8 mouse cellular contexts compared by ENCODE assay signal in the genomic region with DNA sequence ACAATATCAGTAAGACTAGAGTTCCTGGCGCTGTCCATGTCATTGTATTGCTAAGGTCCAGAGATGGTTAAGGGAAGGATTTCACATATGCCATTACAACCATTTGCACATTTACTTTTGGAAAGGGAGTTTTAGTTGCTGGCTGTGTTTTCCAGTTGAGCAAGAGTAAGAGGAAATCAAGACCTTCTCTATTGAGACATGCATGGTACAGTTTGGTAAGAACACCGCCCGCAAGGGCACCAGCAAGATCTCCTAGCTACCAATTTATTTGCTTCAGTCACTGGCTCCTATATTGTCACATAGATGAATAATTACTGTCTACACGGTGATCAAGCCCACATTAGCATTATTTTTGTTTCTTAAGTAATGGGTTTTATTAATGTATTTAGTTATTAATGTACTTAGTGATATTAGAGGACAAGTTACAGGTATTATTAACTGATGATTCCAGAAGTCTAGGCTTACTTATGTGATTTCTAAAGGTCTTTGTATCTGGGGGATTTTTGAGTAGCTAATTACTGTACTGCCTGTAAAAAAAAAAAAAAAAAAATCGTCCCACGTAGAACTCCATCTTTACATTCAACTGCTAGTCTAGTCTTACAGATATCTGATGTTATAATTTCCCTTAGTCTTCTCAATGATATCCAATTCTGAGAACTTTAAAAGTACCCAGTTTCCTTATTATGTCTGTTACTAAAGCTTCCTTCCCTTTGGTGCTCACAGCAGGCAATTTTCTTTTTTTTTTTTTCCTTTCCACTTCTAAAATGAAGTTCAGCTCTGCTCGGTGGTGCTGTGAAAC. TPM values are rescaled to one million over a fixed set of nuclear protein-coding genes. Genes with fewer than 3 reads are reported as not detected.
DNase-seq lines count a peak whose midpoint lies in the region; ATAC-seq lines count a peak whose summit lies in the region.

No protein-coding gene starts in this region.

- H3K4me1 ChIP-seq in kidney, embryonic 16.5 days (ENCODE audit: insufficient read depth, low read length), result no peaks in the 10 kb centered on the region
- no peaks in the 10 kb centered on the region for H3K4me1 ChIP-seq in embryonic facial prominence, embryonic 11.5 days (ENCODE audit: control insufficient read depth, insufficient read depth, low read length)
- H3K4me1 ChIP-seq in limb, embryonic 10.5 days, result peaks cover 10% of the 10 kb centered on the region; the same call in 1 of the 2 replicates

- peak overlapping the region; percentile 68 for H3K4me2 ChIP-seq in kidney, embryonic 16.5 days (replicated peaks; ENCODE audit: low read depth, low read length)
- peak overlapping the region; percentile 93 for H3K4me2 ChIP-seq in embryonic facial prominence, embryonic 11.5 days (ENCODE audit: low read depth, low read length)

- peaks cover 7% of the 10 kb centered on the region; the same call in 1 of the 2 replicates for H3K27me3 ChIP-seq in kidney, embryonic 16.5 days (ENCODE audit: insufficient read depth, low read length)
- no peaks in the 10 kb centered on the region; the same call in 1 of the 2 replicates for H3K27me3 ChIP-seq in embryonic facial prominence, embryonic 11.5 days (ENCODE audit: control insufficient read depth, insufficient read depth, low read length)
- H3K27me3 ChIP-seq in limb, embryonic 10.5 days (ENCODE audit: low read depth, poor library complexity, severe bottlenecking), result peaks cover 34% of the 10 kb centered on the region

- WGBS in kidney, embryonic 16.5 days, result 41% methylated on average over 7 of the region's 7 CpGs
- 46% methylated on average over 7 of the region's 7 CpGs for WGBS in embryonic facial prominence, embryonic 11.5 days
- WGBS in limb, embryonic 10.5 days, result 40% methylated on average over 7 of the region's 7 CpGs

- no peak for ATAC-seq in kidney, embryonic 16.5 days (ENCODE audit: low FRiP score, low TSS enrichment)
- no peak for ATAC-seq in embryonic facial prominence, embryonic 11.5 days (replicated peaks; ENCODE audit: insufficient number of reproducible peaks, low FRiP score, low TSS enrichment, low read depth)
- peak; percentile 47 for ATAC-seq in monocyte, adult 5-6 weeks (replicated peaks; ENCODE audit: insufficient number of reproducible peaks, low FRiP score, low TSS enrichment, poor library complexity, severe bottlenecking)

- H3K36me3 ChIP-seq in kidney, embryonic 16.5 days (ENCODE audit: insufficient read depth, low read length), result no peaks in the 10 kb centered on the region
- no peaks in the 10 kb centered on the region for H3K36me3 ChIP-seq in embryonic facial prominence, embryonic 11.5 days (replicated peaks; ENCODE audit: control insufficient read depth, insufficient read depth, low read depth, low read length)
- H3K36me3 ChIP-seq in limb, embryonic 10.5 days, result no peaks in the 10 kb centered on the region

- no peak for DNase-seq in kidney, postnatal 4 days
- DNase-seq in embryonic facial prominence, embryonic 11.5 days (ENCODE audit: low spot score), result no peak
- DNase-seq in limb, embryonic 10.5 days (ENCODE audit: low spot score), result no peak
- DNase-seq in spleen, adult 18-20 months, result no peak
- no peak for DNase-seq in gastrocnemius, postnatal 4 days (ENCODE audit: low spot score in 2 of 2)
- no peak for DNase-seq in urinary bladder, postnatal 14 days (ENCODE audit: low spot score)

- no peak overlapping the region for H3K27ac ChIP-seq in kidney, embryonic 16.5 days (ENCODE audit: low read length)
- no peak overlapping the region for H3K27ac ChIP-seq in embryonic facial prominence, embryonic 11.5 days (replicated peaks; ENCODE audit: low read depth, low read length)
- H3K27ac ChIP-seq in limb, embryonic 10.5 days, result no peak overlapping the region

- no peaks in the 10 kb centered on the region for H3K9me3 ChIP-seq in kidney, embryonic 16.5 days (ENCODE audit: low read length)
- no peaks in the 10 kb centered on the region for H3K9me3 ChIP-seq in embryonic facial prominence, embryonic 11.5 days (replicated peaks; ENCODE audit: control insufficient read depth, low read length)
- H3K9me3 ChIP-seq in limb, embryonic 10.5 days (replicated peaks), result no peaks in the 10 kb centered on the region

- peak overlapping the region; percentile 75 for H3K9ac ChIP-seq in kidney, embryonic 16.5 days (replicated peaks; ENCODE audit: low read length)
- peak overlapping the region; percentile 60; the same call in 1 of the 2 replicates for H3K9ac ChIP-seq in embryonic facial prominence, embryonic 11.5 days (replicated peaks; ENCODE audit: low read length)

- H3K4me3 ChIP-seq in kidney, embryonic 16.5 days (ENCODE audit: low read length), result peak overlapping the region; percentile 84
- peak overlapping the region; percentile 72 for H3K4me3 ChIP-seq in embryonic facial prominence, embryonic 11.5 days (ENCODE audit: low read depth, low read length)
- H3K4me3 ChIP-seq in limb, embryonic 10.5 days, result peak overlapping the region; percentile 76

RNA-seq across cellular contexts. Expression of a gene that starts 0.9 kb away (rescaled TPM):
- 3.7 and 5.0 TPM in 2 replicates for polyA plus RNA-seq in kidney, embryonic 16.5 days (2015; fragmentation: Nextera tagmentation; extraction: Ambion mirVana)
- polyA plus RNA-seq in embryonic facial prominence, embryonic 11.5 days (2014; fragmentation: Nextera tagmentation; extraction: Ambion mirVana), result 4.9 and 5.1 TPM in 2 replicates
- 1.7 and 2.0 TPM in 2 replicates for polyA plus RNA-seq in limb, embryonic 10.5 days (2016; fragmentation: Nextera tagmentation; extraction: Ambion mirVana)
- 7.6 to 19.3 TPM (median 16.4 TPM) in 3 replicates for total RNA-seq in monocyte, adult 5-6 weeks (2017)
- total RNA-seq in gastrocnemius, postnatal 4 days (2021), result 1 to 10 TPM; 8.9 to 10.0 TPM

RNA-seq across cellular contexts. Expression of a gene that starts 57.9 kb away (rescaled TPM):
- 49.3 and 50.9 TPM in 2 replicates for polyA plus RNA-seq in kidney, embryonic 16.5 days (2015; fragmentation: Nextera tagmentation; extraction: Ambion mirVana)
- 62.8 and 66.9 TPM in 2 replicates for polyA plus RNA-seq in embryonic facial prominence, embryonic 11.5 days (2014; fragmentation: Nextera tagmentation; extraction: Ambion mirVana)
- 59.9 and 67.6 TPM in 2 replicates for polyA plus RNA-seq in limb, embryonic 10.5 days (2016; fragmentation: Nextera tagmentation; extraction: Ambion mirVana)
- 41.8 to 59.6 TPM (median 48.1 TPM) in 3 replicates for total RNA-seq in monocyte, adult 5-6 weeks (2017)
- total RNA-seq in gastrocnemius, postnatal 4 days (2021), result 10 to 100 TPM; 19.8 to 20.8 TPM
